Mouse (Mus musculus) adrenal gland, adult 10 weeks (tissue): ENCODE data around the gene Rims4. TPM values are rescaled to one million over a fixed set of nuclear protein-coding genes. Genes with fewer than 3 reads are reported as not detected.

Source experiments
- polyA plus RNA-seq: library from polyadenylated mRNA; stranded (reverse); fragments of 350-450 nt; fragmentation: Illumina TruSeq; extraction: RNeasy Lipid Tissue Mini Kit (QIAGEN cat#74804); gene quantifications from one replicate; pipeline ENCODE4 v1.2.3, GENCODE M21; 2014; ENCODE audit warnings: low read depth, low replicate concordance

Gene Rims4
- 16.7 TPM for polyA plus RNA-seq

DNA sequence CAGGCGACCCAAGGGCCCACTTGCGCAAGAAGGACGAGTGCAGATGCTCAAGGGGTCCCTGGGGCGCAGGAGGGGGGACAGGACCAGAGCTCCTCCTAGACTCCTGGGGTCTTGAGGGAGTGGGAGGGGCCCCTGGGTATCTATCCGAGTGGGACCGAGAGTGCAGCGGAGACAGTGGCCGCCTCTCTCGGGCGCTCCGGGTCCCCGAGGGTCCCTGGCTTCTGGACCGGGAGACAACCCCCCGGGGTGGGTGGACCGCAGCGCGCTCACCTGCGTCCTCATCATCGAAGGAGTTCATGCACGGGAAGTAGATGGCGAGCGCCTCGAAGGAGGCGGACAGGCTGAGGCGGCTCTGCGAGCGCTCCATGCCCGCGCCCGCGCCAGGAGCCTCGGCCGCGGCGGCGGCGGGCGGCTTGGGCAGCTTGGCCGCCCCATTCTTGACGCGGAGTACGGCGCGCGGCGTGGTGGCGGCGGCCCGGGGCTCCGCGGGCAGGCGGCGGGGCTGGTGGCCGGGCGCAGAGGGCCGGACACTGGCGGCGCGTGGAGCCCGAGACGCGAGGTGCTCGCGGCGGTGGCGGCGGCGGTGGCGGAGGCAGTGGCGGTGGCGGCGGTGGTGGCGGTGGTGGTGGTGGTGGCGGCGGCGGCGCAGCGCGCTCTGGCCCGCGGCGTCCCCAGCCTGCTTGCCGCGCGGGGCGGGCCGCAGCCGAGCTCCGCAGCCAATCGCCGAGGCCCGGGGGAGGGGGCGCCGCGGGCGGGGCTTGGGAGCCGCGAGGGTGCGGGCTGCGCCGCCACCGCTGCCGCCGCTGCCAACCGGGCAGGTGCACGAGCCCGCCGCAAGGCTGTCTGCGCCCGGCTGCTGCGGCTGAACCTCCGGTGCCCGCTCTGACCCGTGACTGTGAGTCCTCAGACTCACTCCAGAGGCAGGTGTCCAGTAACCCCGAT is at the start of gene Rims4:
Rims4 (minus strand) TSS at position 367 of the 942 bp plus-strand sequence.

DNA sequence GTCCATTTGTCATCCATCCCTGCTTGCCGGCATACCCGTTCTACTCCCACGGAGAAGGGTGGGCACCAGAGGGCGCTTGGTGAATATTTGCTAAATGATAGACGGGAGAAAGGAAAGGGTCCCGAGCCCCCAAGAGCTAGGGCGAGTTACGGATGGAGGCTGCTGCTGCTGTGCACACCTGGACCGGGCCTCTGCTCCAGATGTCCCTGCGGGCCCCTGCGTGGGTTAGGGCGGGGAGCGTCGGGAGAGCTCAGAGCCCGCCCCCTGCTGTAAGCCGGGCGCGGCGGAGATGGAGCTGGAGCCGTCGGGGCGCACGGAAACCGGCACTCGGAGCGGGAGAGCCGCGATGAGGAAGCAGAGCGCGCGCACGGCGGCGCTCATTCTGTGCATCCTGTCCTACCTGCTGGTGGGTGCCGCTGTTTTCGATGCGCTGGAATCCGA is 65.0 kb downstream of the Rims4 start, which contains the start of gene Kcnk15:
Kcnk15 (plus strand) TSS at position 191 of the 441 bp plus-strand sequence.

DNA sequence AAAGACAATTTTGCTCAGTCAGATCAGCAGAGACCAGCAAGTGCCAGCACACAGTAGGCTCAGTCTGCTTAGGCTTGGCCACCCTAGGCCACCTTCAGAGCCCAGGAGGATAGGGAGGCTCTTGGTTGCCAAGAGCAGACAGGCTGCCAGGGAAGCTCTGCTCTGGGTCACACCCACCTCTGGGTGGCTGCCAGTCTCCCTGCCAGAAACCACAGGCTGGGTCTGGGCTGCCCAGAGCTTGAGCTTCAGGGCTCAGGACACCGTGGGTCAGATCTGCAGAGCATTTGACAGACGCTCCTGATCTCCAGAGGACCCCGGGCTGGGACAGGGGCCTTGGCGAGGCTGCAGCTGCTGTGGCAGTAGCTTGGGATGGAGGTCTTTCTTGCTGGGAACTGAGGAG is 97.9 kb downstream of the Rims4 start, which contains the start of gene Ccn5:
Ccn5 (plus strand) TSS at position 255 of the 400 bp plus-strand sequence.

Other genes with a start within 250 kb of the Rims4 start
- gene Ada, start 168.4 kb downstream of the Rims4 start, polyA plus RNA-seq, result 0.35 TPM
- not detected for gene Ccn5, start 97.8 kb downstream of the Rims4 start, polyA plus RNA-seq
- gene Kcnk15, start 65.0 kb downstream of the Rims4 start, polyA plus RNA-seq, result not detected
- gene Ywhab, start 76.3 kb upstream of the Rims4 start, polyA plus RNA-seq, result 394 TPM
- gene Pabpc1l, start 106.8 kb upstream of the Rims4 start, polyA plus RNA-seq, result 1.6 TPM
- gene Stk4, start 151.6 kb upstream of the Rims4 start, polyA plus RNA-seq, result 81.9 TPM
- gene Tomm34, start 152.5 kb upstream of the Rims4 start, polyA plus RNA-seq, result 15.3 TPM